Mouse (Mus musculus): ENCODE results near the gene Tnip1.

- TF ChIP-seq CTCF (conservative IDR thresholded peaks at IDR 0.05; ENCODE audit: insufficient read depth, insufficient read length, low read depth, low read length) = no peak
- TF ChIP-seq POLR2A (IDR thresholded peaks at IDR 0.05; ENCODE audit: low read depth, low read length) = no peak
Observed at GRCm38 (mm10) chr11:54932540-54932939, 30.2 kb downstream of the Tnip1 start.
